Mouse (Mus musculus) cerebellum, postnatal 4 days (tissue): Measurements from ENCODE around the gene Kctd17.

Experiments
- DNase-seq, 2 experiments: peaks; one replicate each; pipeline ENCODE4 v3.0.0; 2022; ENCODE audit warnings: low spot score in 2 of 2, mixed read lengths in 1 of 2

Gene Kctd17

GRCm38 (mm10) chr15:78428391-78429138, at the start of gene Kctd17:
Kctd17 (plus strand) TSS chr15:78428564.
- peak; percentile 55 to 77 for DNase-seq

DNA sequence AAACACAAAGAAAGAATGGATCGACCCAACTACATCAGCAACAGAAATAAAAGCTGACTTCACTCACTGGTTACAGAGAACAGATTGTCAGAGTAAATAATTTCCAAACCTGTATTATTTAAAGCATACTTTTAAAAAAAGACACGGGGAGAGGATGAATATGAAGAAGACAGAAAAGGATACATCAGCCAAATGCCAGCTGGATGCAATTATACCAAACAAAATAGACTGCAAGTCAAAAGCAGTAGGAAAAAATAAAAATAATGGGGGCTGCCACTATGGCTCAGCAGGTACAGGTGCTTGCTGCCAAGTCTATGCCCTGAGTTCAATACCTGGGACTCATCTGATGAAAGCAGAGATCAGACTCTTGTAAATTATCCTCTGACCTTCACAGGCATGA, 48.2 kb upstream of the Kctd17 start:
- no peak for DNase-seq

DNA sequence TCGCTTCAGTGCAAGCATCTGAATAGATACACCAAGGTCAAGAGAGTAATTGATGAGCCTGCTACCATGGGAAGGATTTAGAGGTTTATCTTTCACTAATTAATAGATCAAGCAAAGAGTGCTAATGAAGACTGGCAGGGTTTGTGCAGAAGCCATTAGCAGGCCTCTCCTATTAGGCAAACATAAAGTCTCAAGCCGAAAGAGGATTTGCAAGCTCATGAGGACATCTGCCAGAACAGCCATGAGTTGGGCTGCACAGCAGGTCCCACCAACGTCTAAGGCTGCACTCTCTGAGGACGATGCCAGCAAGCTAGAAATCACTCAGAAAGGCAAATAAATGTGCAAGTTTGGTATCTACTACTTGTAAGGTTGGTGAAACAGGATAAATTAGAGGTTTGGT, 47.6 kb upstream of the Kctd17 start:
- no peak for DNase-seq

- DNase-seq, result no peak
These were observed 46.2 kb upstream of the Kctd17 start for GRCm38 (mm10) chr15:78382115-78382514.

DNA sequence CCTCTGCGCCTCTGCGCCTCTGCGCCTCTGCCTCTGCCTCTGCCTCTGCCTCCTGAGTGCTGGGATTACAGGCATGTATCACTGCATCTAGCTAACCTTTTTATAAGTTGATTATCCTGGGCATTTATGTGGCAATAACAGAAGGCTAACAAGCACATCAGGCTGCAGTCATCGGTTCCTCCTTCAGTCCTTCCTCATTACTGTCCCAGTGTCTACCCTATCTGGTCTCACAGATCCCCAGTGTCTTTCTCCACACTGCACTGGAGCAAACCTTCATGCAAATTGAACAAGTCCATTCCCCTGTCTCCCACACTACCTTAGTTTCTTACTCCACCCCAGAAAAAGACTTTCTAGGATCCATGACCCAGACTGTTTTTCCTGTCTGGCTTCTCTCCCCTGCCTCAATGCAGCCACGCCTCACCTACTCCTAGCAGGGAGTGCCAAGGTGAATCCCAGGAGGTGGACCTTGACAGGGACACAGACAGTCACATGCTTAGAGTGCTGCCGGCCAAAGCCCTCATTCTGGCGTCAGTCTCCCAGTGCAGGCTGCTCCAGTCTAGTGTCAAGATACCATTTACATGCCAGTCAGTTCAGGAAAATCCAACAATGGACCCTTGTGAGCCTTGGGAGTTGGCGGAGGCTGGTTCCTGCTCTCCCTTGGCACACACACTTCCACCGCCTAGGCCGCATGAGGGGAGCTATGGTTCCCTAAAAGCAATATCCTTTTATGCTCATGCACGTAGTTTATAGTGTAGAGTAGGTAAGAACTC, 44.7 kb upstream of the Kctd17 start:
- peak in 1 of 2 experiments; percentile 30 for DNase-seq

DNA sequence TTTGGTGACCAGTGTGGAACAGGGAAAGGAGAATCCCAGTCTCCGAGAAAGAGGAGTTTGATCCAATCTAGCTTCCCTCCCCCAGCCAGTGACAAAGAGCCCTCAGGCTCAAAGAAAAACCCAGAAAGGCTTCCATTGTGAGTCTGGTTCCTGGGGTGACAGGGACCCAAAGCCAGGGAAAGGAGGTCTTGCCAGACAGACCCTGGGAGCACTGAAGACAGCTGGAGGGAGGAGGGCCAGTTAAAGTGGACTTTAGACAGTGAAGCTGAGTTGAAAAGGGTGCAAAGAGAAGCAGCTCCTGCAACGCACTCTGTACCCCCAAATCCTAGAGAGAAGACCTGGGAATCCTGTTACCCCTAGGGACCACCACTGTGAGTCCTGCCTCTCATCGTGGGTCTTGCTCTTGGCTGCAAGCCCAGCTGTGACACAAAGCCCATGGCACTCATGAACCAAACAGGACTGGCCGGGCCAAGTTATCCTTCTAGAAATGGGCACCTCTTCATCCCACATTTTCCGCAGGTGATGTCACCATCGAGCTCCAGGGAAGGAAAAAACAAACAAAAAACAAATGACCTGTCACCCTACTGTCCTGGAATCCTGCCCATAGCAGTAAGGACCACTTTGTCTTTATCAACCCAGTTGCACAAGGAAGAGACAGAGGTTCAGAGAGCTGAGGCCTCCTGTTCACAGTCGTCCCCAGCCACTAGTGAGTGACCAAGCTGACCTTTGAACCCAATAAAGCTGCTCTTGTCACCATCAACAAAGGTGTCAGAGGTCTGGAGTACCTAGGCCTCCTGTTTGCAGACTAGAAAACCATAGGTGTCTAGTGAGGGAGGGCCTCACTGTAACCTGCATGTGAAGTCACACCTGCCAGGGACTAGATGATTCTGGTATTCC, 43.9 kb upstream of the Kctd17 start:
- peak in 1 of 2 experiments; percentile 43 for DNase-seq

GRCm38 (mm10) chr15:78385564-78385963, 42.8 kb upstream of the Kctd17 start:
- no peak for DNase-seq

DNA sequence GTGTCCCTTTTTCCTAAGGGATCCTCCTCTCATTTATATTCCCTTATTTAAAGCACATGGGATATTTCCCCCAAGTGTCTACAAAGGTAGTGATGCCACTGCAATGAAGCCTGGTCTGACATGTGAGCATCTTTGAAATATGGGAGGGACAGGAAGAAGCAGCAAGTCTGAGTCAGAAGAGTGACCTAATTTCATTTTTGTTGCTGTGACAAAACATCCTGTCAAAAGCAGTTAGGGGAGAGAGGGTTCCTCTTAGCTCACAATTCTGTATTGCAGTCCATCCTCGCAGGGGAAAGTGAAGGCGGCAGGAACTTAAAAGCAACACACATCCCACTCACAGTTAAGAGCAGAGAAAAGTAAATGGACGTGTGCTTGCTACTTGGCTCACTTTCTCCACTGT, 37.5 kb upstream of the Kctd17 start:
- DNase-seq, result no peak

DNA sequence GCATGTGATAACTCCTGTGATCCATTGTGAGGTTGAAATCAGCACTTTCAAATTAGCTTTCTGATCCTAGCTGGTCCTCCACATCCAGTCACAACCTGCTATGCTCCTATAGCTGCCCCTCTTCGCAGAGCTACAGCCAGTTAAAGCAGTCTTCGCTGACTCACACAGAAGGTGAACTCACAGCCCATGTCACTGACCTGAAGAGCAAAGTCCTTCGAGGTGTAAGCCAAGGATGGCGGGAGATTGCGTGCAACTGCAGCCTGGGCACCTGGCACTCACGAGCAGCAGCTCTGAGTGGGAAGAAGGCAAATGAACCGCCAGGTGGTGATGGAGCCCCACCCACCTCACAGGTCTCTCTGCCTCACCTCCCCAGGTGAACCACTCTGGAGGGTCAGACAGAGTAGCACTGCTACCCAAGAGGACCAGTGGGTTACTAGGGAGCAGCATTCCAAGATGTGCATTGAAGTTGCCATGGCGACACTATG, 32.8 kb upstream of the Kctd17 start, which contains the start of gene Tex33:
TSS of gene Tex33 (minus strand) at position 435 of the 485 bp plus-strand sequence.
- DNase-seq, result no peak

DNA sequence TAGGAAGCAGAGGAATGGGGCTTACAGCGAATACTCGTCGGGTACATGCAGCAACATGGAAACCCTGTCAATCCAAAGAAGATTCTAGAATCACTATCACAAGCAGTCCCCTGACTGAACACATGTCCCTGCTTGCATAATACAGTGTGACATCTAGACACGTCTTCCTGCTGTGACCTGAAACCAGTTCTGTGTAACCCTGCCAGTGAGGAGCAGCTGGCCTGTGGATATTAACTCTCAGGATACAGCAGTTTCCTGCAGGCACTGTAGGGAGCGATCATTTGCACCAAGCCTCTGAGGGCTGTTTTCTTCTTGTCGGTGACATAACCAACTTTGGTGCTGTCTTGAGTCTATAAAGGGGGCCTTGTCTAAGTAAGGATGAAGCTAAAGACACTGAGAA, 27.0 kb upstream of the Kctd17 start:
- DNase-seq, result peak in 1 of 2 experiments; percentile 46

DNA sequence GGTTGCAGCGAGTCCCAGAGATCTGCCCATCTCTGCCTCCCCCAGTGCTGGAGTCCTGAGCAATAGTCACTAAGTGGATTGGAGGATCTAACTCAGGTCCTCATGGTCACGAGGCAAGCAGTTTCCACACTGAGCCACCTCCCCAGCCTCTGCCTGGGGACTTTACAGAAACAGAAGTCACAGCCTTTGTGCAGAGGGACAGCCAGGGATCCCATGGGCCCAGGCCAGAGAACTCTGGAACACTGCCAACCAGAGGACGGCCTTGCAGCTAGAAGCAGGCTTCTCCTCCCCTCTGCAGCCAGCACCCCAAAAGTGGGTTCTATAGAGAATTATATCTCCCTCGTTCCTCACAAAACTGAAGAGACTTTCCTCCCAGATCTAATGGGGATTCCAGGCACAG, 26.4 kb upstream of the Kctd17 start:
- DNase-seq, result peak in 1 of 2 experiments; percentile 76

- peak in 1 of 2 experiments; percentile 34 for DNase-seq
These were observed 25.9 kb upstream of the Kctd17 start for GRCm38 (mm10) chr15:78402423-78402822.

DNA sequence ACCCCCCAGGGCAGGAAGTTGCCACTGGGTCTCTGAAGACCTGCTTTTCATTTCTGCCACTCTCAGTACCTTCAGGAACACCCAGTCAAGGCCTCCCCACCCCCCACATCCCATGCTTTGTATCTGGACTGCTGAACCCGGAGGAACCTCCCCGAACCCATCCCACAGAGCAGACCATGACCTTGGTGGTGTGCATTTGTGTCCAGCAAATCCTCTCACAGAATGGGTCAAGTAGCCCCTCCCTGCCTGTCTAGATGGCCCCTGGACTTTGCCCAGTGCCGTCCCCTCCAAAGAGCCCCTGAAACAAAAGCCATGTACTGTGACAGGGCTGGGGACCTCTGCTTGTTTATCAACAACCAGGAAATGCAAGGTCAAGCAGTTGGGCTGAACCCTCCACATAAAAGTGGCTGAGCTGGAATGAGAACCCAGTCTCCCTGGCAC, 25.0 kb upstream of the Kctd17 start:
- DNase-seq, result no peak

- peak in 1 of 2 experiments; percentile 79 for DNase-seq
These were observed 24.5 kb upstream of the Kctd17 start for GRCm38 (mm10) chr15:78403896-78404295.

DNA sequence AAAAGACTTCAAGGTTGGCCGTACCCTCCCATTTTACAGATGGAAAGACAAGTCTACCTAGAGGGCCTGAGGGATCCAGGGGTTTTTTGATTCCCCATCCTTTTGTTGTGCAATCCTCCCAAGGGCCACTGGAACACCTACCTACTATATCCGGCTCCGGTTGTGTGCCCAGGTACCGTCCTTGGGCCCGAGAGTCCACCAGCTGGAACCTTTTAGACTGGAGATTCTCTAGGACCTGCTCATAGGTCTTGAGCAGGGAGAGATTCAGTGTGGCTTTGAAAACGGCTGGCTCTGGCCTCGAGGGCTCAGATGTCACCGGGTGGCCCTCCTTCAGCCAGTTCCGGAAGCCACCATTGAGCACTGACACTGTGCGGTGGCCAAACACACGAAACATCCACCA, 23.3 kb upstream of the Kctd17 start:
- DNase-seq, result no peak

DNA sequence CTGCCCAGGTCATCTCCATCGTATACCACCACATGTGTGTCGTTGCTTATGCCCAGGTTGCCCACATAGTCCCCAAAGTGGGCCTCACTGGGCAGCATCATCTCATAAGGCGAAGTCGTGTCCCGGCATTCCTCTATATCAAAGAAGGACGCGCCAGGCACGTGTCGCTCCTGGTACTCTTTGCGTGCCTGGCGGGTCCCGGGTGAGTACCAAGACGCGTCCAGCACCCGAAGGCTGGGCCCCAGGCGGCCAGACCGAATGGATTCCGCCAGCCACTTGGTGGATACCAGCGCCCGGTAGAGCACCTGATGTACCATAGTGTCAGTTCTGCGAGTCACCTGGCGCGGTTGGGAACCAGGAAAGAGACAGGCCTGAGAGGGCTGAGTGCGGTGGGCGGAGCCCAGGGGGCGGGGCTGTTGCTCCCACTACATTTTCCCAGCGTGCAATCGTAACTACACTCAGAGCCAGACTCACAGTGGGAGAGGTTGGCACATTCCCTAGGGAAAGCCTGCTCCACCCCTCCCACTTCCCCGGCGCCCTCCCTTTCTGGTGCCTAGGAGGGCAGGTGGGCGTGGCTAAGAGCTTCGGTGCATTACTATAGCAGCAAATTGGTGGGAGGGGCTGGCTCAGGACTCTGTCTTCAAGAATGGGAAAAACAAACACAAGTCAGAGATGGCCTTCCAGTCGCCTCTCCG, 22.7 kb upstream of the Kctd17 start, which contains the start of gene Tst:
TSS of gene Tst (minus strand) at position 391 of the 695 bp plus-strand sequence.
- peak; percentile 61 to 84 for DNase-seq

DNA sequence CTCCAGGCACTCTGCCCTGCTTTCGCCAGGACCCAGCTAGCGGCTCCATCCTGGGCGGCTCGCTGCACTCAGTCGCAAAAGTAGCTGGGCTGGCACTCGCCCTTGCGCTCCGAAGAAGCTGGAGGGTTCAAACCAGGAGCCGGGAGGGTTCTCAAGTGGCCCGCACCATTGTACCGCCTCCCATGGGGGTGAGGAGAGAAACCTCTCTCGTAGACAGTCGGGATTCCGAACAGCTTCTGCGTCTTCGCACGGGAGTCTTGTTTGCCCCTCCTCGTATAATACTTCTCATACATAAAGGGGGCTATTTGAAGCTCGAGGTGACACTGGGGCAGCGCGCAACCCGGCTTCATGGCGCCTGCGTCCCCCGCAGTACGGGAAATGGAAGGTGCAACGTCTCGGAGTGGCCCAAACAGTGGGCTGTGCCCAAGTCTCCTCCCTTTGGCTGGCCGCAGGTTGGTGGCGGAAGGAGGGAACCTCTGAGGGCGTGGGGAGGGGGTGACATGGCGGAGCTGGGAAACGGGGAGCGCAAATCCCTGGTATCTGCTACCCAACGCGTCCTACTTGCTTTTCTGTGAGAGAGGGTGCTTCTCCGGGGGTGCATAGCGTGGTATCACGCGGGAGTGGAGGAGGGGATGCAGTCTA, 21.9 kb upstream of the Kctd17 start, which contains the start of gene Mpst:
TSS of gene Mpst (plus strand) at position 124 of the 642 bp plus-strand sequence.
- peak; percentile 72 to 83 for DNase-seq

DNA sequence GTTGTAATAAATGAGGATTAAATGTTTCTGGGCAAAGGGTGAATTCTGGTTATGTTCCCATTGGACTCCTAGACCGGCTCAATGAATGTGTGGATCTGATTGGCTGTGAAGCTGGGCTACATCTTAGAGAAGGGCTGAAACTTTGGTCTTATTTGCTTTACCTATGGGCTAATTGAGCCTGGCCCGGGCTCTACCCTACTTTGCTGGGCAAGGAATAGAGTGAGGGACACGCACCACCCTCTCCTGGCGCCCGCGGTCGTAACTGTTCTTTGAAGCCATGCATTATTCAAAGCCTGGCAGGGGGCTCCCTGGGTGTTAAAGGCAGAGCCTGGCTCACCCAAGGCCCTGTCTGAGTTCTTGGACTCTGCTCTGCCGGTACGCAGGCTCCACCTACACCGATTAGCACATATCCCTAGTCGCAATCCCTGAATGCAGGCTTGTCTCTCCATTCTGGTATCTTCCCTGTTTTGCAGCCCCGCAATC, 18.8 kb upstream of the Kctd17 start:
- DNase-seq, result no peak

- no peak for DNase-seq
These were observed 15.2 kb upstream of the Kctd17 start for GRCm38 (mm10) chr15:78413083-78413718.

DNA sequence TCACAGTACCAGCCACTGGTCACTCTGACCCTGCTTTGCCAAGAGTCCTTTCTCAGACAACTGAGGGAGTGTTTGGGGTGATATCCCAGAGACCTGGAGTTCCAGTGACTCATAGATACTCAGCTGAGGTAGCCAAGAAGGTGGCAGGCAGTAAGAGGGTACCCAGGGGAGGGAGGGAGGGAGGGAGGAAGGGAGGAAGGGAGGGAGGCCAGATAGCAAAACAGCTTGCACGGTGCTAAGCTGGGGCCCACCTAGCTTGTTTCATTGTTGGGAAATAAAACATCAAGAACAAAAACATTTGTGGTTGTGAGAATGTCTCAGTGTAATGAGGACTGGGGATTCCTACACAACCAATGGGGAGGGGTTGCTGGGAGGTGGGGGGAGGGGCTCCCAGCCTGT, 14.6 kb upstream of the Kctd17 start:
- no peak for DNase-seq
